Mouse (Mus musculus) stomach, postnatal 0 days (tissue): Measurements from ENCODE around the gene Slc25a34. TPM values are rescaled to one million over a fixed set of nuclear protein-coding genes. Genes with fewer than 3 reads are reported as not detected.
A peak's percentile ranks its signal among the peaks of the same experiment; 100 is the strongest.

Source experiments
- ATAC-seq: fragments of 200-750 bp; cut with Nextera tagmentation; 2 replicates; pipeline ENCODE4 v1.8.0; 2017; ENCODE audit not compliant: low FRiP score, low TSS enrichment
- DNase-seq: peaks from one replicate; pipeline ENCODE4 v3.0.0-alpha.2; 2016; ENCODE audit warnings: low spot score
- H3K27ac ChIP-seq: fragments of 300-500 bp; sonication (generic); replicated peaks from 2 replicates; pipeline ENCODE4 v1.5.1; 2014; ENCODE audit warnings: mild to moderate bottlenecking, control low read depth
- H3K27me3 ChIP-seq: fragments of 300-500 bp; sonication (generic); 2 replicates; pipeline ENCODE4 v1.6.1; 2014; ENCODE audit warnings: low read length; ENCODE audit not compliant: control insufficient read depth, insufficient read depth
- H3K36me3 ChIP-seq: fragments of 300-500 bp; sonication (generic); 2 replicates; pipeline ENCODE4 v1.6.1; 2014; ENCODE audit warnings: low read length, mixed read lengths; ENCODE audit not compliant: control insufficient read depth, insufficient read depth
- H3K4me1 ChIP-seq: fragments of 300-500 bp; sonication (generic); replicated peaks from 2 replicates; pipeline ENCODE4 v1.6.1; 2014; ENCODE audit warnings: antibody characterized with exemption; ENCODE audit not compliant: control insufficient read depth, insufficient read depth
- H3K4me2 ChIP-seq: fragments of 300-500 bp; sonication (generic); replicated peaks from 2 replicates; pipeline ENCODE4 v1.6.1; 2014; ENCODE audit warnings: low read depth, mild to moderate bottlenecking, control low read depth, moderate library complexity
- H3K4me3 ChIP-seq: fragments of 300-500 bp; sonication (generic); 2 replicates; pipeline ENCODE4 v1.5.1; 2014; ENCODE audit warnings: low read depth, low read length, control low read depth
- H3K9ac ChIP-seq: fragments of 300-500 bp; sonication (generic); 2 replicates; pipeline ENCODE4 v1.6.1; 2014; ENCODE audit warnings: mild to moderate bottlenecking, low read length, control low read depth, mixed read lengths
- H3K9me3 ChIP-seq: fragments of 300-500 bp; sonication (generic); 2 replicates; pipeline ENCODE4 v1.6.1; 2016; ENCODE audit warnings: low read length; ENCODE audit not compliant: control insufficient read depth
- CTCF ChIP-seq: IDR thresholded peaks from 2 replicates; pipeline ENCODE4 v1.5.1; 2016; ENCODE audit warnings: antibody characterized with exemption, low read depth, mild to moderate bottlenecking, moderate library complexity
- EP300 ChIP-seq: optimal IDR thresholded peaks from 2 replicates; pipeline ENCODE3; 2016; ENCODE audit warnings: antibody characterized with exemption
- WGBS: fragments of 180-500 bp; shearing (Covaris S2); extraction: QIAGEN DNeasy Blood & Tissue Kit; methylation state at CpG from one replicate; pipeline ENCODE4 v1.1.7; 2014; 5-methylcytosine and 5-hydroxymethylcytosine counted together
- polyA plus RNA-seq: library from polyadenylated mRNA; unstranded; fragments of >200 nt; fragmentation: Nextera tagmentation; extraction: Ambion mirVana; gene quantifications from 2 replicates; pipeline ENCODE4 v1.2.1, GENCODE M21; 2015

The Slc25a34 gene
- polyA plus RNA-seq, 1 experiment from 2014 or later, result 1.8 TPM

DNA sequence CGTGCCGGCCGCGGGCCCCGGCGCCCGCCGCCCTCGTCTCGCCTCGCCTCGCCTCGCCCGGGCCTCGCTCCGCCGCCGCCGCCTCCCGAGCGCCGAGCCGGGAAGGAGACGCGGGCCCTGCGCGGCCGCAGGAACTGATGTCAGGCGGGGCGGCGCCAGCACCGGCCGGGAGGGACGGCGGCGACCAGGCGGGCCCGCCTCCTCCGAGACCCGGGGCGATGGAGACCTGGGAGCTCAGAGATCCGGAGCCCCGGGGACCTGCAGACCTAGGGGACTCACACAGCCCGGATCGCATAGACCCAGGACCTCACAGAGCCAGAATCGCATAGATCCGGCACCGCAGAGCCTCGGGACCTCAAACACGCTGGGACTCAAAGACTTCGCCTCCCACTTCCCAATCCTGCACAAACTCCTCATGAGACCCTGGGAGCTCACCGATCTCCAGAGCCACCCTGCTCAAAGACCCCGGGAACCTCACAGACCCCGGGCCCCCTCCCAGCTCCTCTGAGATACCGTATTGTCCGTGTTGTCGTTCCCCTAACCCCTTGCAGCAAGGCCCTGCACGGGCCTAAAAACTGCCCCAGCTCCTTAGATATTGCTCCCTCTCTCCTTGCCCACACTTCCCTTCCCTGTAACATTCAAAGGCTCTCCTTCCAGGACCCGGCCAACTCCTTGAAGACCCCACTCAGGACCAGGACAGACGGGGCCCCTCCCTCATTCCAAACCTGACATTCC is 40.6 kb upstream of the Slc25a34 start:
- H3K27ac ChIP-seq, result peak overlapping the region; percentile 91
- ATAC-seq, result peak; percentile 85

DNA sequence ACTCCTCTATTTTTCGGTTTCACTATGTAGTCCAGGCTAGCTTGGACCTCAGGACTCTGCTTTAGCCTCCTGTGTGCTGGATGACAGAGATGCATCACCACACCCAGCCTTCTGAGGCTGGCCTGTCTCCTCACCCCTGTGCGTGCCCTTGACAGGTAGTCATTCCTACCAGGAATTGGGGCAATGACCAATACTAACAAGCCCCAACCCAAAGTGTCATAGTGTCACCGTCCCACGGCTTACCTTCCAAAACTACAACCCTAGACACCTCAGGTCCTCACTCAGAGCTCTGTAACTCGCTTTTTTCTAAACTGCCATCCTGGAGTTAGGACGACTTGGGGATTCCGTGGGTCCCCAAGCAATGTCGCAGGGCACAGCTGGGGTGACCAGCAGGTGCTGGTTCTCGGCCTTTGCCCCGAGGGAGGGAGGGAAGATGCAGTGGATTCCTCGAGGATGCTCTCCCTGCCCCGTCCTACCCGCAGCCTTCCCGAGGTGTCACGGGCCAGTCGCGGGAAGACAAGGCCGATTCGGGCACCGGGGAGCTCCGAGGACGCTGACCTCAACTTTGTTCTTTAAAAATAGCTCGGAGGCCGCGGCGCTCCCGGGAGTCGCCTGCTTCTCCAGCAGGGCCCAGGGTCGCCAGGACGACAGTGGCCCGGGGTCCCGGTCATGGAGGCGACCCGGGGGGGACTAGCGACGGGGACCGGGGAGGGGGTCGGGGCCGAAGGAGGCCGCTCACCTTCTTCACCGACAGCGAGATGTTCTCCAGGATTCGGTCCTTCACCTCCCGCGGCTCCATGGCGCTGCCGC is 39.7 kb upstream of the Slc25a34 start:
- Histone ChIP-seq H3K27me3 (no peaks in the 10 kb centered on the region), H3K36me3 (peaks cover 2% of the 10 kb centered on the region; the same call in 1 of the 2 replicates), H3K4me2 (peak overlapping the region; percentile 90), H3K4me3 (peak overlapping the region; percentile 81), H3K9ac (peak overlapping the region; percentile 96), H3K27ac (peak overlapping the region; percentile 91), H3K4me1 (peaks cover 3% of the 10 kb centered on the region; the same call in 1 of the 2 replicates), H3K9me3 (no peaks in the 10 kb centered on the region)
- 3% methylated on average over 42 of the region's 47 CpGs for WGBS
- DNase-seq (peak; percentile 55), ATAC-seq (peak; percentile 4; the same call in 1 of the 2 replicates)
- TF ChIP-seq CTCF (no peak), EP300 (no peak)

More for the DNA sequence above, 40.6 kb upstream of the Slc25a34 start:
- TF ChIP-seq CTCF (no peak), EP300 (no peak)
- Histone ChIP-seq H3K4me1 (peaks cover 3% of the 10 kb centered on the region; the same call in 1 of the 2 replicates), H3K4me3 (peak overlapping the region; percentile 81), H3K9me3 (no peaks in the 10 kb centered on the region), H3K36me3 (peaks cover 2% of the 10 kb centered on the region; the same call in 1 of the 2 replicates), H3K27me3 (no peaks in the 10 kb centered on the region), H3K9ac (peak overlapping the region; percentile 96), H3K4me2 (peak overlapping the region; percentile 90)
- peak; percentile 79 for DNase-seq
- WGBS, result 1% methylated on average over 36 of the region's 60 CpGs

DNA sequence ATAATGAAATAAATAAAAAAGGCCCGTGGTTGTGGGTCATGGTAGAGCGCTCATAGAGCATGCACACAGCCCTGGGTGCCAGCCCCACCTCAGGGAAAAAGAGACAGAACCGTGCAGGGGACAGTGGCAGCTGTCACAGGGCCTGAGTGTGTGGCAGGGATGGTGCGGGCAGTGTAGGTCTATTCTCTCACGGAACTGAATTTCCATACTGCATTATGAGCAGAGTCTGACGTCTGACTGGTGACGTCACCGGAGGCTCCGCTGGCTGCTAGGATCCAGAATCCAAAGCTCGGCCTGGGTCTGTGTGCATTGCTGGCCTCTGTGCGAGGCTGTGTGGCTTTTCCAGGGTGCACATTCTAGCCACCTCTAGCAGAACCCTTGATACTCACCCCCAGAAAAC is 37.3 kb upstream of the Slc25a34 start:
- Histone ChIP-seq H3K9me3 (no peaks in the 10 kb centered on the region), H3K9ac (no peak overlapping the region), H3K36me3 (peaks cover 2% of the 10 kb centered on the region; the same call in 1 of the 2 replicates), H3K4me1 (peaks cover 3% of the 10 kb centered on the region; the same call in 1 of the 2 replicates), H3K4me3 (no peak overlapping the region), H3K27ac (no peak overlapping the region), H3K4me2 (no peak overlapping the region), H3K27me3 (no peaks in the 10 kb centered on the region)
- ATAC-seq (no peak), DNase-seq (no peak)
- WGBS, result 93% methylated on average over 11 of the region's 11 CpGs
- no peak for TF ChIP-seq EP300
- TF ChIP-seq CTCF, result no peak

DNA sequence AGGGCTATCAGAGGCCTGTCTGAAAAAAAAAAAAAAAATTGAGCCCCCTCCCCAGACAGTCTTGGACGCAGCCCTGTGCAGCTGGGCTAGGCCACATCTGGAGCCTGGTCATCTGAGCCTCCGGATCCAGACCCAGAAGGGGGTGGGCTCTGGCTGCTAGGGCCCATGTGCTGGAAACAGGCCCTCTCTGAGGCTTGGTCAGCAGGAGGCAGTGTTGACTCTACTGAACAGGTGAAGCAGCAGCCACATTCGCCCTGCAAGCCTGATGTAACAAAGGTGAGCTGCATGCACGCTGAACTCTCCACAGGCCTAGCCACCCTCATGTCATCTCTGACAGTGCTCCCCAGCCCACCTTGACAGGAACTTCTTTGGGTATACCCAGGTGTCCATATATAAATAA is 36.1 kb upstream of the Slc25a34 start:
- no peak overlapping the region for H3K4me3 ChIP-seq
- no peak overlapping the region for H3K4me2 ChIP-seq
- ATAC-seq, result no peak
- TF ChIP-seq CTCF (peak; percentile 57), EP300 (no peak)
- DNase-seq, result peak; percentile 40
- 61% methylated on average over 4 of the region's 4 CpGs for WGBS
- H3K9me3 ChIP-seq, result no peaks in the 10 kb centered on the region
- no peak overlapping the region for H3K9ac ChIP-seq
- no peak overlapping the region for H3K27ac ChIP-seq
- peaks cover 3% of the 10 kb centered on the region; the same call in 1 of the 2 replicates for H3K4me1 ChIP-seq
- peaks cover 2% of the 10 kb centered on the region; the same call in 1 of the 2 replicates for H3K36me3 ChIP-seq
- H3K27me3 ChIP-seq, result no peaks in the 10 kb centered on the region

DNA sequence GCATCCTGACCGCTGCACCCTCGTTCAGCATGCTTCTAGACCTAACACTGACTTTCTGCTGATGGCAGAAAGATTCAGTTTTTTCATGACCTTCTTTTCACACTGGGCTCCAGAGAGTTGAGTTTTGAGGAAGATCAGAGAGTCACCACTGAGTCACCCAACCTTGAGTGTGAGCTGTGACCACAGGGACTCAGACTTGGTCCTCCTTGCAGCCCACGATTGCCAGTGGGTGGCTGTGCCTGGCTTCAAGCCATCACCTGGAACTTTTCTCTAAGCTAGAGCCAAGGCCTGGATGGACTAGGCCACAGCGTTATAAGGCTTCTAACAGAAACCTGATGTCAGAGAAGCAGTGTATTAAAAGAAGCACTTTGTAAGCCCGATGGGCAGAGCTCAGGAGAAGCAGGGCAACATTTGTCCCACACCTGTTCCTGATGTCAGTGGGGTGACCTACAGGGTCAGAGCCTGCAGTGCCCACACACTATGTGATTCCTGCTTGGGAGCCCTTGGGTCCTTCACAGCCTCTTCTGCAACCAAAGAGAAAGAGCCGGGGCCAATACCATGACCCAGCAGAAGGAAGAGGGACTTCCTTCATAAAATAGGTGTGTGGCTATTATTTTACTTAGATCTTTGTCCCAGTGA is 35.3 kb upstream of the Slc25a34 start:
- Histone ChIP-seq H3K27ac (no peak overlapping the region), H3K9me3 (no peaks in the 10 kb centered on the region), H3K36me3 (peaks cover 2% of the 10 kb centered on the region; the same call in 1 of the 2 replicates), H3K4me2 (no peak overlapping the region), H3K4me3 (no peak overlapping the region), H3K4me1 (no peaks in the 10 kb centered on the region), H3K9ac (no peak overlapping the region), H3K27me3 (no peaks in the 10 kb centered on the region)
- no peak for DNase-seq
- no peak for ATAC-seq
- 89% methylated on average over 6 of the region's 6 CpGs for WGBS
- TF ChIP-seq EP300, result no peak
- no peak for TF ChIP-seq CTCF
